In the genomic region with DNA sequence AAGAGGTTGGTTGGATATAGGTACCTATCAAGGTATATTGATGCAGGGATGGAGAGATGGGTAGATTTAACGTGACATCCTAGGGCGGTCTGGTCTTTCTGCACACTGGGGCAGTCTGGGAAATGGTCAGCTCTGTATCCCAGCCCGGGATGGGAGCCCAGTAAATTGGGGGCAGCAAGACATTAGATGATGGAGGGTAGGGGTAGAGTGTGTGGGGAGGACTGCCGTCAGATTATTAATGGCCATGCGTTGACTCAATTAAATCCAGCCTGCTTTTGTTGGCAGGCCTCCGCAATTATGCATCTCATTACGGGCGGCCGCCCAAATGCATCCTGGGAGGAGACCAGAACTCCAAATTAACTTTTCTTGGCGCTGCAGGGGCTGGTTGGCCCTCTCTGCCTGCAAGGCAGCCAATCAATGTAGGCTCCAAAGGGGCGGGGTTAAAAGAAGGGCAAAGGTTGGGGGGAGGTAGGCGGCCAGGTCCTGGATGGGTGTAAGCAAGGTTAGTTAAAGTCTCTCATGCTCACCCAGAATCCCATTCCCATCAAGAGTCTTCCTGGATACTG, we compare ENCODE assay signal across 18 mouse cellular contexts.
DNase-seq lines count a peak whose midpoint lies in the region; ATAC-seq and TF ChIP-seq lines count a peak whose summit lies in the region.
"Had no signal": no experiment of that assay in that cellular context is flagged by ENCODE, and none has a peak within 500 bp of the region (broad histone marks: within the 10 kb centered on the region; RNA-seq: fewer than 3 reads in every experiment).

No protein-coding gene starts in this region.

- no peaks in the 10 kb centered on the region for H3K9me3 ChIP-seq in stomach, embryonic 16.5 days (replicated peaks; ENCODE audit: control insufficient read depth, low read length)
- H3K9me3 ChIP-seq in stomach, postnatal 0 days (ENCODE audit: control insufficient read depth, low read length), result no peaks in the 10 kb centered on the region
- H3K9me3 ChIP-seq: limb, embryonic 12.5 days; neural tube, embryonic 13.5 days; stomach, embryonic 15.5 days had no signal

- H3K27ac ChIP-seq in stomach, embryonic 16.5 days (ENCODE audit: low read length), result no peak overlapping the region
- no peak overlapping the region for H3K27ac ChIP-seq in stomach, postnatal 0 days (replicated peaks)
- no peak overlapping the region for H3K27ac ChIP-seq in kidney, adult 2 months (ENCODE audit: insufficient read depth, low read depth, low read length)
- H3K27ac ChIP-seq: gastrocnemius, adult 2 months; heart, adult 2 months; limb, embryonic 12.5 days; liver, embryonic 14.5 days; neural tube, embryonic 13.5 days; stomach, embryonic 15.5 days had no signal

- no peak overlapping the region for H3K4me3 ChIP-seq in stomach, embryonic 16.5 days (replicated peaks; ENCODE audit: low read length)
- no peak overlapping the region for H3K4me3 ChIP-seq in stomach, postnatal 0 days (ENCODE audit: low read depth, low read length)
- no peak overlapping the region for H3K4me3 ChIP-seq in kidney, adult 2 months (ENCODE audit: insufficient read depth, low read depth, low read length)
- H3K4me3 ChIP-seq: gastrocnemius, adult 2 months; heart, adult 2 months; limb, embryonic 12.5 days; neural tube, embryonic 13.5 days; stomach, embryonic 15.5 days had no signal

- TF ChIP-seq CTCF in stomach, postnatal 0 days (IDR thresholded peaks at IDR 0.05; ENCODE audit: low read depth), result no peak
- TF ChIP-seq CTCF in kidney, adult 2 months (conservative IDR thresholded peaks at IDR 0.05; ENCODE audit: insufficient read depth, insufficient read length, low read depth, low read length), result no peak

- no peak for TF ChIP-seq EP300 in stomach, postnatal 0 days (optimal IDR thresholded peaks at IDR 0.05)

- no peak overlapping the region for H3K9ac ChIP-seq in stomach, embryonic 16.5 days (ENCODE audit: low read length)
- no peak overlapping the region for H3K9ac ChIP-seq in stomach, postnatal 0 days (ENCODE audit: low read length)
- H3K9ac ChIP-seq: limb, embryonic 12.5 days; liver, embryonic 14.5 days; neural tube, embryonic 13.5 days; stomach, embryonic 15.5 days had no signal

- no peak overlapping the region for H3K4me2 ChIP-seq in stomach, embryonic 16.5 days (ENCODE audit: low read depth, low read length)
- no peak overlapping the region for H3K4me2 ChIP-seq in stomach, postnatal 0 days (replicated peaks; ENCODE audit: low read depth)
- H3K4me2 ChIP-seq: limb, embryonic 12.5 days; neural tube, embryonic 13.5 days; stomach, embryonic 15.5 days had no signal

- no peak for TF ChIP-seq POLR2A in kidney, adult 2 months (IDR thresholded peaks at IDR 0.05; ENCODE audit: low read depth, low read length)

- ATAC-seq in stomach, embryonic 16.5 days (ENCODE audit: insufficient read depth, low FRiP score), result 0 out of 2 replicates have a peak, but pooled peaks have one; percentile 13
- ATAC-seq in stomach, postnatal 0 days (ENCODE audit: low FRiP score, low TSS enrichment), result no peak
- ATAC-seq: lung, postnatal 0 days had no signal

- WGBS in stomach, embryonic 16.5 days, result 7% methylated on average over 12 of the region's 12 CpGs
- 5% methylated on average over 12 of the region's 12 CpGs for WGBS in stomach, postnatal 0 days
- 9% methylated on average over 12 of the region's 12 CpGs for WGBS in kidney, adult 2 months

- peaks cover 5% of the 10 kb centered on the region; the same call in 1 of the 2 replicates for H3K4me1 ChIP-seq in stomach, embryonic 16.5 days (ENCODE audit: control insufficient read depth, insufficient read depth, low read length)
- H3K4me1 ChIP-seq in stomach, postnatal 0 days (replicated peaks; ENCODE audit: control insufficient read depth, insufficient read depth), result no peaks in the 10 kb centered on the region
- H3K4me1 ChIP-seq in kidney, adult 2 months (ENCODE audit: control insufficient read depth, insufficient read depth, low read length), result no peaks in the 10 kb centered on the region

- DNase-seq in cerebellum, postnatal 14 days, result peak; percentile 22 to 33
- no peak for DNase-seq in cerebellum, adult 11-12 months
- DNase-seq in stomach, postnatal 0 days (ENCODE audit: low spot score), result no peak
- DNase-seq in kidney, adult 2 months, result peak; percentile 18
- DNase-seq in spleen, postnatal 14 days (ENCODE audit: low spot score in 2 of 2), result no peak
- DNase-seq in thymus, postnatal 14 days, result no peak
- DNase-seq in frontal cortex, adult 2 months (ENCODE audit: extremely low spot score in 1 of 2, low spot score in 1 of 2), result no peak
- DNase-seq: adrenal gland, adult 8-10 months; cerebellum, adult 2 months; gastrocnemius, adult 2 months; heart, adult 2 months; right cerebral cortex, postnatal 4 days had no signal

- peaks cover 92% of the 10 kb centered on the region for H3K27me3 ChIP-seq in stomach, embryonic 16.5 days (ENCODE audit: control insufficient read depth, insufficient read depth, low read length)
- peaks cover 16% of the 10 kb centered on the region; the same call in 1 of the 2 replicates for H3K27me3 ChIP-seq in stomach, postnatal 0 days (ENCODE audit: control insufficient read depth, insufficient read depth, low read length)
- H3K27me3 ChIP-seq in kidney, adult 2 months (replicated peaks; ENCODE audit: control insufficient read depth, insufficient read depth, low read length), result peaks cover 3% of the 10 kb centered on the region

- H3K36me3 ChIP-seq in stomach, embryonic 16.5 days (ENCODE audit: control insufficient read depth, insufficient read depth, low read length), result no peaks in the 10 kb centered on the region
- H3K36me3 ChIP-seq in stomach, postnatal 0 days (ENCODE audit: control insufficient read depth, insufficient read depth, low read length), result no peaks in the 10 kb centered on the region
- H3K36me3 ChIP-seq in kidney, adult 2 months (ENCODE audit: control insufficient read depth, insufficient read depth, low read length), result no peaks in the 10 kb centered on the region
- H3K36me3 ChIP-seq: limb, embryonic 12.5 days; neural tube, embryonic 13.5 days; stomach, embryonic 15.5 days had no signal

Comparison
In these comparisons a context has a peak if more than half of its experiments do, and no peak if none do; other contexts are left out.
1. DNase-seq: peak in cerebellum, postnatal 14 days (2 of 2) and kidney, adult 2 months (single experiment); none in cerebellum, adult 11-12 months (single experiment), stomach, postnatal 0 days (single experiment), spleen, postnatal 14 days (0 of 2), thymus, postnatal 14 days (single experiment) and frontal cortex, adult 2 months (0 of 2).